Mouse (Mus musculus) left cerebral cortex, postnatal 36 days (tissue): ENCODE data around the gene Fastkd1. TPM values are rescaled to one million over a fixed set of nuclear protein-coding genes. Genes with fewer than 3 reads are reported as not detected.
"Not testable (repeated sequence)": the region's sequence is repeated elsewhere in the genome, so short reads cannot be mapped to it uniquely, and the experiment has no call there.

Experiments
- DNase-seq, 2 experiments: peaks; one replicate each; pipeline ENCODE4 v3.0.0; 2021 to 2022; ENCODE audit warnings: low spot score in 2 of 2, mixed read lengths in 1 of 2
- intact Hi-C: fragments of 180-260 bp; cut with DNase I; formaldehyde crosslinking; loops from one replicate; pipeline ENCODE4 v1.15.1; 2025
- total RNA-seq, 2 experiments: library from RNA; stranded (reverse); gene quantifications; 2 replicates each; pipeline ENCODE4 v1.2.3; 2021

Gene Fastkd1
- total RNA-seq = 10 to 100 TPM; 14.9 to 15.5 TPM

GRCm38 (mm10) chr2:69712981-69713625, at the start of gene Fastkd1:
Gene Fastkd1, minus strand, starts transcription at chr2:69713516.
- DNase-seq = peak; percentile 90 to 92
- intact Hi-C loops = no loop called here

DNA sequence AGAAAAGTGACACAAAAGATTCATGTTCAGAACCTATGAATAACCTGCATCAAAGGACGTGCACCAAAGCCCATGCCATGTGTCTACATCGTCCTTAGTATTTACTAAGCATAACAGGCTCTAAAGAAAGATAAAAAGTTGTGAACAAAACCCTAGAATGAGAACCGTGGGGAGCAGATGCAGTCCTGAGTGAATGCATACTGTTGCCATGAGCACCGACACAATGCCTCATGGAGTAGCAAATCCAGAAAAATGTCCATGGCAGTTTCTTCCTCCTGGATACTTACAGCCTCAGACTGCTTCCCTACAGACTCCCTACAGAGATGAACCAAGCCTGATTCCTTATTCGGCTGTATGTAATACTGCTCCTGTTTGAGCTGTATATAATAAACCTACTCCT, 47.7 kb upstream of the Fastkd1 start:
- DNase-seq = no peak
- intact Hi-C loops = no loop called here

GRCm38 (mm10) chr2:69745091-69745490, 31.8 kb upstream of the Fastkd1 start:
- intact Hi-C loops = loop anchor here (5.0 kb wide), 1 partner anchor 43 kb away; no protein-coding TSS in a partner anchor

DNA sequence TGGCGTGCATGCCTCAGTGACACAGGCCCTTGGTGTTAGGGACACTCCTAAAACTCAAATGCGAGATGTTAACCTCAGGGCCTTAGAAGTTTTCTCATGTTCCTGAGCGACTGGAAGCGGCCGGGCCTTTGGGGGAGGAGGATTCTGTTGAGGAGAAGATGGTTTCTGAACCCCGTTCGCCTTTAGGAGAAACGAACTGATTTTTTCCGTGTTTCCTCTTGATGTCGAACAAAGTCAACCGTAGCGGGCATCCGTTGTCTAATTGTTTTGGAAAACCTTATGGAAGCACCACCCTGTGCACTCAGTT, 10.2 kb upstream of the Fastkd1 start:
- intact Hi-C loops = loop anchor here (2.0 to 5.0 kb wide), 2 partner anchors 65 to 139 kb away; partner anchors contain the start of genes Ccdc173, Phospho2 and Ssb
- no peak for DNase-seq

More at GRCm38 (mm10) chr2:69745091-69745490, 31.8 kb upstream of the Fastkd1 start:
- DNase-seq = no peak

- intact Hi-C loops = loop anchor here (2.0 to 5.0 kb wide), 2 partner anchors 66 to 139 kb away; partner anchors contain the start of genes Ccdc173, Phospho2 and Ssb
- peak; percentile 95 to 96 for DNase-seq
Observed at GRCm38 (mm10) chr2:69722650-69723518, 9.6 kb upstream of the Fastkd1 start.

- intact Hi-C loops = loop anchor here (2.0 to 5.0 kb wide), 2 partner anchors 67 to 140 kb away; partner anchors contain the start of genes Ccdc173, Phospho2 and Ssb
- DNase-seq = no peak
Observed at GRCm38 (mm10) chr2:69722273-69722649, 8.9 kb upstream of the Fastkd1 start, which contains the start of gene Ppig. Gene Ppig, plus strand, starts transcription at chr2:69722545.

DNA sequence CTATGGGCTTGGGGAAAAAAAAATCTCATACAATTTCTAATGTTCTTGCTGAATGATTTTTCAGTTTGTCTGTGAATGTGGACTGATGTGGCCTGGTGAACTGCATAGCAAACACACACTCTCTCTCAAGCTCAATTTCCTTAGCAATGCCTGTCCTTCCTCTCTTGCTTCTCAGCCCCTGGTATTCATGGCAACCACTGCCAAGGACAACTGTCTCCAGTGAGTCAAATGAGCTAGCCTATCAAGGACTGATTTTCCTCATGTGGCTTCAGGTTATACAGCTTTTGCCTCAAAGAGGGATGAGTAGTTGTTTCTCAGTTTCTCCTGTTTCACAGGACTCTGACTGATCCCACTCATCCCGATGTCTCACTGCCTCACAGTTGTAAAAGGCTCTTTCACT, 5.8 kb upstream of the Fastkd1 start:
- intact Hi-C loops = no loop called here
- no peak for DNase-seq

DNA sequence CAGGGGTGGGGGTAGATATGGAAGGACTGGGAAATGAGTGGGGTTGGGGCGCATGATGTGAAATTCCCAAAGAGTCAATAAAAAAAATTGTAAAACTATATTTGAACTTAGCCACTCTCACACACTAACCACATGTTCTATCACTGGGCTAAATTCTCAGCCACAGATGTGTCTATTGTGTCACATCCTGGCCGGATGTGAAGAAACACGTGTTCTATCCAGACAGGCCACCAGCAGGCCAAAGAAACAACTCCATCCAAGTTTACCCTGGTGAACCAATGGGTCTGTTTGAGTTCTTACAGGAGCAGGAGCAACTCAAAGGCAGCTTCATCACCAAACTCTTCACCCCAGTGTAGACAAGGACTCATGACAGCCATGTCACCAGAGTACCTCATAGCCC, 3.2 kb upstream of the Fastkd1 start:
- intact Hi-C loops = no loop called here
- DNase-seq = no peak

- intact Hi-C loops = no loop called here
- DNase-seq = no peak
Observed at GRCm38 (mm10) chr2:69714126-69714525, 810 bp upstream of the Fastkd1 start.

DNA sequence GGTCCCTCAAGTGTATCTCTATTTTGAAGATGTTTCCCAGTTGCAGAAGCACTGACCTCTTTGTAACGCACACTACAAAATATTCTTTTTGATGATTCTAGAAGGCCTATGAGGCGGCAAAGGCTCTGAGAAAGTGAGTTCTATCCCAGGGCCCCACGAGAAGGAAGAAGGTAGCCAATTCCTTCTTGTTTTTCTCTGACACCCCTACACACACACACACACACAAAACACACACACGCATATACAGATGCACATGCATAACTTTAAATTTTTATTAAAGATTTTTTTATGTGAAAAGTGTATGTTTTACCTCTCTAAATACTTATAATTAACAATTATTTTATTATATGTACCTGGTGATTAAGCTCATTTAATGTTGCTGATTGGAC, 304 bp upstream of the Fastkd1 start:
- intact Hi-C loops = no loop called here
- DNase-seq = no peak

- peak in 1 of 2 experiments; percentile 19 for DNase-seq
Observed at GRCm38 (mm10) chr2:69712171-69712570, 1.1 kb downstream of the Fastkd1 start.

GRCm38 (mm10) chr2:69700446-69700845, 12.9 kb downstream of the Fastkd1 start:
- no peak for DNase-seq
- intact Hi-C loops = loop anchor here (5.0 kb wide), 1 partner anchor 47 kb away; no protein-coding TSS in a partner anchor

More at GRCm38 (mm10) chr2:69712171-69712570, 1.1 kb downstream of the Fastkd1 start:
- intact Hi-C loops = no loop called here

- DNase-seq = no peak
- intact Hi-C loops = no loop called here
Observed at GRCm38 (mm10) chr2:69693501-69693900, 19.8 kb downstream of the Fastkd1 start.

GRCm38 (mm10) chr2:69690843-69691242, 22.5 kb downstream of the Fastkd1 start:
- intact Hi-C loops = no loop called here
- DNase-seq = no peak

- DNase-seq = no peak
Observed at GRCm38 (mm10) chr2:69690214-69690613, 23.1 kb downstream of the Fastkd1 start.

DNA sequence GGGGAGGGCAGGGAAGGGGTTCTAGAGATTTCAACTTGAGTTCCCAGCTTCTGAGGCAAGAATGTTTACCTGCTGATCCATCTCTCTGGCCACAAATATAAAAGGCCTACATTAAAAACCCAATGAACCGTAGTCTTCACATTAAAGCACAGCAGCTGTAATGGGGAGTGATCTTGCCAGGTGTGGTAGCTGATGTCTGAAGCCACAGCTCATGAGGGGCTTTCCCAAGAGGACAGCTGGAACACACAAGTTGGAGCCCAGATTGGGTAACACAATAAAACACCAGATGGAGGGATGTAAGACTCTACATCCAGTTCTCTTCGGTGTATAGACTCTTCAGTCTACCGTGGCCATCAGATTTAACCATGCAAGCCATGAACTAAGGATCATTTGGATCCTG, 28.8 kb downstream of the Fastkd1 start:
- intact Hi-C loops = no loop called here

More at GRCm38 (mm10) chr2:69690214-69690613, 23.1 kb downstream of the Fastkd1 start:
- intact Hi-C loops = no loop called here

DNA sequence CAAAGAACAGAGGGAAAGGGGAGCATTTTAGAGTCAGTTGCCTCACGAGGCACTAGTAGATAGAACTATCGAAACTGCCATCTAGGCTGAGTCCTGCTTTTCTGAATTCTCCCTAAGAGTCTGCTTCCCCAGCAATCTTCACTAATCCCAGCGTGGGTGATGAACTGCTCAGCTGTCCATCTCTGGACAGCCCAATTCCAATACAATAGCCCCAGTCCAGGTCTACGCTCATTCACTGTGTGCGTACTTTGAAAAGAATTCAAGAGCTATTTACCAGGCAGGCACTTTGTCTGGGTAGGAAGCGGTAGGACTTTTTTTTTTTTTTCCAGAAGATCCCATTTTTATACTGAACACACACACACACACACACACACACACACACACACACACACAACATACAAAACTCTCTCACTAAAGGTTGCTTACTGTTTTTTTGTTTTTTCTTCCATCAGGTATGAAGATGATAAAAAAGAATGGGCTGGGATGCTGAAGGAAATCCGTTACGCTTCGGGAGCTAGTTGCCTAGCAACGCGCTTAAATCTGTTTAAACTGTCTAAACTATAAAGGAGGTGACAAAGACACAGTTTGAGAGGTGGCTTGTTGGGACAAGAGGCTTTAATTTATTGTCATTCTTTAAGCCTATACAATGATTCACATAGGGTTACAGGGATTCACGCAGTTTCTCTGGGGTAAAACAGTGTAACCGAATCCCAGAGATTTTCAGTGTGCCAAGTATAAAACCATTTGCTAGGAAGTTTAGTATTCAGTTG, 30.1 kb downstream of the Fastkd1 start:
- no peak for DNase-seq
- intact Hi-C loops = no loop called here

More for the DNA sequence above, 28.8 kb downstream of the Fastkd1 start:
- DNase-seq = no peak

GRCm38 (mm10) chr2:69681931-69682330, 31.4 kb downstream of the Fastkd1 start:
- intact Hi-C loops = no loop called here
- DNase-seq = no peak

DNA sequence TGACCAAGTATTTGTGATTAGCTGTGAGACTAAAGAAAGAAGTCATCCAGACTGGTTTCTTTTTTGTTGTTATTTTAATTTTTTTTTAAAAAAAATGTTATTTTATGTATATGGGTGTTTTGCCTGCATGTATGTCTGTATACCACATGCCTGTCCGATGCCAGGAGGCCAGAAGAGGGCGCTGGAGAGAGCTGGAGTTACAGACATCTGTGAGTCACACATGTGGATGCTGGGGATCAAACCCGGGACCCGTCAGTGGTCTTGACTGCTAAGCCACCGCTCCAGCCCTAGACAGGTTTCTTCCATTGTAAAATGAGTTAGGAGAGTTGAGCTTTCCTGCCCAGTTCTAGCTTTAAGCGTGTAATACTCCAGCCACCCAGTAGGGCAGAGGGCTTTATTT, 33.3 kb downstream of the Fastkd1 start:
- DNase-seq = no peak
- intact Hi-C loops = no loop called here

DNA sequence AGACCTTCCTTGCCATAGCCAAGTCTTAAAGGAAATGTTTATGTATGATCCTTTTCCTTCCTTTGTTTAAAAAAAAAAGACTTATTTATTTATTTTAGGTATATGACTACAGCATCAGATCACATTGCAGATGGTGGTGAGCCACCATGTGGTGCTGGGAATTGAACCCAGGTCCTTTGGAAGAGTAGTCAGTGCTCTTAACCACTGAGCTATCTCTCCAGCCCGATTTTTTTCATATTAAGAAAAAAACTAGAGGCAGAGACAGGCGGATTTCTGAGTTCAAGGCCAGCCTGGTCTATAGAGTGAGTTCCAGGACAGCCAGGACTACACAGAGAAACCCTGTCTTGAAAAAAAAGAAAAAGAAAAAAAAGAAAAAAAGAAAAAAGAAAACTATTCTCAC, 36.1 kb downstream of the Fastkd1 start:
- intact Hi-C loops, DNase-seq: not testable (repeated sequence)
